In the genomic region with DNA sequence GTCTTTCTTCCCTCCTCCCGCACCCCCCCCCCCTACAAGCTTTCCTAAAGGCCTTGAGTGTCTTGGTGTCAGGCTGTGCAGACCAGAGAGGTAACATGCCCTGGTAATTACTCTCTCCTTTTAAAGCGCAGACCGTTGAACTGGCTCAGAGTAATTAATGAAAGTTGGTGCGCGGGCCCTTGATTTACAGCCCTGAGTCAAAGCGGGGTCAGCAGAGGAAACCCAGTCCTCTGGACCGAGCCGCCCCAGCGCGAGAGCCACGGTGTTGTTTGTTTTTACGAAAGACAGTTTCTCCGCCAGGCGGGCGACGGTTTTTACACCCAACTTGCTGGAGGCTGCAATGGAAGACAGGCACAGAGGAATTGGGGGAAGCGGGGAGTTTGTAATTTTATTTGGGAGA, we compare ENCODE assay signal across 21 mouse cellular contexts. TPM values are rescaled to one million over a fixed set of nuclear protein-coding genes. Genes with fewer than 3 reads are reported as not detected.
DNase-seq lines count a peak whose midpoint lies in the region; ATAC-seq lines count a peak whose summit lies in the region.
"Had no signal": no experiment of that assay in that cellular context is flagged by ENCODE, and none has a peak within 500 bp of the region (broad histone marks: within the 10 kb centered on the region; RNA-seq: fewer than 3 reads in every experiment).

No protein-coding gene starts in this region.

- H3K27me3 ChIP-seq in heart, embryonic 13.5 days (replicated peaks) = peaks cover 99% of the 10 kb centered on the region
- peaks cover 99% of the 10 kb centered on the region for H3K27me3 ChIP-seq in liver, embryonic 12.5 days (replicated peaks)
- H3K27me3 ChIP-seq in limb, embryonic 11.5 days (ENCODE audit: control insufficient read depth, insufficient read depth, low read length) = peaks cover 95% of the 10 kb centered on the region

- peak overlapping the region; percentile 67 for H3K4me2 ChIP-seq in heart, embryonic 13.5 days
- H3K4me2 ChIP-seq in liver, embryonic 12.5 days = peak overlapping the region; percentile 16; the same call in 1 of the 2 replicates
- H3K4me2 ChIP-seq in limb, embryonic 11.5 days (ENCODE audit: low read depth, severe bottlenecking) = no peak overlapping the region
- H3K4me2 ChIP-seq: forebrain, embryonic 13.5 days; hindbrain, embryonic 15.5 days had no signal

- H3K27ac ChIP-seq in heart, embryonic 13.5 days (replicated peaks) = peak overlapping the region; percentile 71
- no peak overlapping the region for H3K27ac ChIP-seq in liver, embryonic 12.5 days
- no peak overlapping the region for H3K27ac ChIP-seq in limb, embryonic 11.5 days (replicated peaks; ENCODE audit: low read depth, low read length)
- H3K27ac ChIP-seq: forebrain, embryonic 13.5 days; hindbrain, embryonic 15.5 days had no signal

- peaks cover 44% of the 10 kb centered on the region for H3K4me1 ChIP-seq in heart, embryonic 13.5 days
- peaks cover 12% of the 10 kb centered on the region; the same call in 1 of the 2 replicates for H3K4me1 ChIP-seq in liver, embryonic 12.5 days
- peaks cover 5% of the 10 kb centered on the region for H3K4me1 ChIP-seq in limb, embryonic 11.5 days (ENCODE audit: control insufficient read depth, insufficient read depth, low read length)

- H3K9me3 ChIP-seq in heart, embryonic 13.5 days = no peaks in the 10 kb centered on the region
- H3K9me3 ChIP-seq in liver, embryonic 12.5 days (replicated peaks) = no peaks in the 10 kb centered on the region
- H3K9me3 ChIP-seq in limb, embryonic 11.5 days (ENCODE audit: control insufficient read depth, low read length) = no peaks in the 10 kb centered on the region
- H3K9me3 ChIP-seq: forebrain, embryonic 13.5 days; hindbrain, embryonic 15.5 days had no signal

- peak overlapping the region; percentile 22 for H3K4me3 ChIP-seq in heart, embryonic 13.5 days
- H3K4me3 ChIP-seq in liver, embryonic 12.5 days = no peak overlapping the region
- H3K4me3 ChIP-seq in limb, embryonic 11.5 days (ENCODE audit: low read depth, low read length) = no peak overlapping the region
- H3K4me3 ChIP-seq: forebrain, embryonic 13.5 days; hindbrain, embryonic 15.5 days had no signal

- H3K36me3 ChIP-seq in heart, embryonic 13.5 days = no peaks in the 10 kb centered on the region
- no peaks in the 10 kb centered on the region for H3K36me3 ChIP-seq in liver, embryonic 12.5 days
- no peaks in the 10 kb centered on the region for H3K36me3 ChIP-seq in limb, embryonic 11.5 days (ENCODE audit: control insufficient read depth, insufficient read depth, low read length)
- H3K36me3 ChIP-seq: hindbrain, embryonic 15.5 days had no signal

- 4% methylated on average over 17 of the region's 17 CpGs for whole genome bisulfite sequencing in heart, embryonic 13.5 days
- 4% methylated on average over 17 of the region's 17 CpGs for WGBS in liver, embryonic 12.5 days (ENCODE audit: insufficient replicate concordance)
- WGBS in limb, embryonic 11.5 days = 0% methylated on average over 17 of the region's 17 CpGs

- DNase-seq in heart, adult 18-20 months = no peak
- no peak for DNase-seq in liver
- peak; percentile 69 for DNase-seq in embryo, embryonic 10.5 days (ENCODE audit: low spot score)
- peak; percentile 63 for DNase-seq in limb, embryonic 11.5 days (ENCODE audit: low spot score)
- no peak for DNase-seq in right cerebral cortex, postnatal 36 days (ENCODE audit: low spot score in 2 of 2)
- DNase-seq in Muller cell, postnatal 12 days (ENCODE audit: inconsistent ontology term) = no peak
- DNase-seq: B cell, adult 2 months; cerebellum, adult 18-20 months; gastrocnemius, postnatal 10 days; left cerebral cortex, postnatal 4 days; right cerebral cortex, postnatal 4 days; thymus, adult 2 months had no signal

- ATAC-seq in heart, embryonic 13.5 days (ENCODE audit: extremely low read depth, insufficient number of reproducible peaks, low FRiP score, low TSS enrichment) = no peak
- no peak for ATAC-seq in liver, embryonic 12.5 days
- no peak for ATAC-seq in limb, embryonic 11.5 days (ENCODE audit: insufficient number of reproducible peaks, low FRiP score, low TSS enrichment, low read depth)
- ATAC-seq: forebrain, embryonic 13.5 days had no signal

- H3K9ac ChIP-seq in heart, embryonic 13.5 days = peak overlapping the region; percentile 73
- H3K9ac ChIP-seq in liver, embryonic 12.5 days = no peak overlapping the region
- H3K9ac ChIP-seq in limb, embryonic 11.5 days (ENCODE audit: low read length) = no peak overlapping the region
- H3K9ac ChIP-seq: forebrain, embryonic 13.5 days; hindbrain, embryonic 15.5 days had no signal

RNA-seq across cellular contexts. Expression of gene Wt1, which starts 6.0 kb away (rescaled TPM):
- polyA plus RNA-seq in heart, embryonic 13.5 days (2015; fragmentation: Nextera tagmentation; extraction: Ambion mirVana) = 22.2 and 26.1 TPM in 2 replicates
- 1 to 10 TPM; 4.1 to 6.8 TPM for total RNA-seq in heart, adult 18-20 months (2021)
- polyA plus RNA-seq in liver, embryonic 12.5 days (2016; fragmentation: Nextera tagmentation; extraction: Ambion mirVana) = 6.6 and 7.2 TPM in 2 replicates
- 1.7 and 2.0 TPM in 2 replicates for polyA plus RNA-seq in limb, embryonic 11.5 days (2014; fragmentation: Nextera tagmentation; extraction: Ambion mirVana)
- total RNA-seq: MEL had no signal
- polyA plus RNA-seq: forebrain, embryonic 13.5 days had no signal

RNA-seq across cellular contexts. Expression of gene Gm11060, which starts 40.5 kb away (rescaled TPM):
- not detected in 2 replicates for polyA plus RNA-seq in heart, embryonic 13.5 days (2015; fragmentation: Nextera tagmentation; extraction: Ambion mirVana)
- total RNA-seq in heart, adult 18-20 months (2021) = not detected
- polyA plus RNA-seq in liver, embryonic 12.5 days (2016; fragmentation: Nextera tagmentation; extraction: Ambion mirVana) = not detected in 2 replicates
- polyA plus RNA-seq in limb, embryonic 11.5 days (2014; fragmentation: Nextera tagmentation; extraction: Ambion mirVana) = not detected in 2 replicates
- total RNA-seq: gastrocnemius, postnatal 10 days; layer of hippocampus, postnatal 14 days; left cerebral cortex, postnatal 4 days; MEL had no signal
- polyA plus RNA-seq: embryonic facial prominence, embryonic 11.5 days; forebrain, embryonic 13.5 days; hindbrain, embryonic 15.5 days; lung, embryonic 16.5 days; neural tube, embryonic 11.5 days; thymus, adult 2 months had no signal

Comparison
In these comparisons a context has a peak if more than half of its experiments do, and no peak if none do; other contexts are left out.
1. DNase-seq: peak in embryo, embryonic 10.5 days (single experiment) and limb, embryonic 11.5 days (single experiment); none in heart, adult 18-20 months (0 of 2), liver (single experiment), right cerebral cortex, postnatal 36 days (0 of 2) and Muller cell, postnatal 12 days (single experiment).